Mouse (Mus musculus) heart, embryonic 13.5 days (tissue): Measurements from ENCODE around the gene Lhx9. TPM values are rescaled to one million over a fixed set of nuclear protein-coding genes. Genes with fewer than 3 reads are reported as not detected.
A peak's percentile ranks its signal among the peaks of the same experiment; 100 is the strongest.
"Not testable (repeated sequence)": the region's sequence is repeated elsewhere in the genome, so short reads cannot be mapped to it uniquely, and the experiment has no call there.

Experiments used
- ATAC-seq: fragments of 200-750 bp; cut with Nextera tagmentation; 2 replicates; pipeline ENCODE4 v1.8.0; 2017; ENCODE audit warnings: moderate TSS enrichment; ENCODE audit not compliant: insufficient number of reproducible peaks, low FRiP score, low TSS enrichment; ENCODE audit errors: extremely low read depth
- H3K27ac ChIP-seq: fragments of 300-500 bp; sonication (generic); replicated peaks from 2 replicates; pipeline ENCODE4 v1.5.1; 2015; ENCODE audit warnings: moderate library complexity, mild to moderate bottlenecking, inconsistent platforms
- H3K27me3 ChIP-seq: fragments of 300-500 bp; sonication (generic); replicated peaks from 2 replicates; pipeline ENCODE4 v1.6.1; 2015; ENCODE audit warnings: mild to moderate bottlenecking, inconsistent platforms
- H3K36me3 ChIP-seq: fragments of 300-500 bp; sonication (generic); 2 replicates; pipeline ENCODE4 v1.6.1; 2015; ENCODE audit warnings: mild to moderate bottlenecking, inconsistent platforms
- H3K4me1 ChIP-seq: fragments of 300-500 bp; sonication (generic); 2 replicates; pipeline ENCODE4 v1.6.1; 2015; ENCODE audit warnings: inconsistent platforms
- H3K4me2 ChIP-seq: fragments of 300-500 bp; sonication (generic); 2 replicates; pipeline ENCODE4 v1.6.1; 2015; ENCODE audit warnings: inconsistent platforms, mild to moderate bottlenecking, moderate library complexity
- H3K4me3 ChIP-seq: fragments of 300-500 bp; sonication (generic); 2 replicates; pipeline ENCODE4 v1.5.1; 2015; ENCODE audit warnings: moderate library complexity, mild to moderate bottlenecking, inconsistent platforms
- H3K9ac ChIP-seq: fragments of 300-500 bp; sonication (generic); 2 replicates; pipeline ENCODE4 v1.6.1; 2015; ENCODE audit warnings: inconsistent platforms, mild to moderate bottlenecking, moderate library complexity
- H3K9me3 ChIP-seq: fragments of 300-500 bp; sonication (generic); 2 replicates; pipeline ENCODE4 v1.6.1; 2016; ENCODE audit warnings: inconsistent platforms
- WGBS: fragments of 180-500 bp; shearing (Covaris S2); methylation state at CpG from one replicate; pipeline ENCODE4 v1.1.7; 2015; ENCODE audit warnings: mixed read lengths; 5-methylcytosine and 5-hydroxymethylcytosine counted together
- polyA plus RNA-seq: library from polyadenylated mRNA; unstranded; fragments of >200 nt; fragmentation: Nextera tagmentation; extraction: Ambion mirVana; gene quantifications from 2 replicates; pipeline ENCODE4 v1.2.1, GENCODE M21; 2015

Gene Lhx9
- polyA plus RNA-seq, result 0.48 TPM in 2 replicates

DNA sequence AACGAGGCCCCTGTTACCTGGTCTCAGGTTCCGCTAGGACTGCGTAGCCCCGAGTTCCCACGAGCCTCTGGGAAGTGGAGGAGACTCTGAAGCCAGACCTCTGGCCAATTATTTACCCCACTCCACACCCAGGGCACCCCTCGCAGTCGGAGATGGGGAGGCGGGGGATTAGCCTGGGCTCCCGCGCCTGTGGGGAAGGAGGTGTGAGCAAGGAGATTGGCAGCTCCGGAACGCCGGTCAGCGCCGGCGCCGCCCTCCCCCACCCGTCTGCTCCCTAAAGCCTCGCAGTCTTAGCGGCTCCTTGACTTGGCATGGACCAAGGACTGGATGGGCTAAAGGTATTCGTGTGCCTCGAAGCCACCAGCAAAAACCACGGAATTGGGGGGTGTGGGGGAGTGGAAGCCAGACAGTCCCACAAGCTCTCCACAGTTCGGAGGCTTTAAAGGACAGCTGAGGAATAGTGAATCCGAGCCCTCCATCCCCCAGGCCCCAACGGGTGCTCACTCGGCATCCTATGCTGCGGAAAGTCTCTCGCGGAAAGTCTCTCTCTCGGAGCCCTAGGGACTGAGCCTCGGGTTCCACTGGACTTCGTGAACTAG lies at the start of gene Lhx9:
TSS of gene Lhx9 (minus strand) at position 67 of the 599 bp plus-strand sequence.
- 1% methylated on average over 33 of the region's 33 CpGs for WGBS
- peaks cover 76% of the 10 kb centered on the region for H3K27me3 ChIP-seq
- H3K4me3 ChIP-seq, result peak within 1 kb of the TSS; percentile 54
- peak within 1 kb of the TSS; percentile 58; the same call in 1 of the 2 replicates for H3K9ac ChIP-seq
- peaks cover 27% of the 10 kb centered on the region for H3K4me1 ChIP-seq
- H3K27ac ChIP-seq, result no peak within 1 kb of the TSS
- peaks cover 14% of the 10 kb centered on the region for H3K36me3 ChIP-seq
- H3K4me2 ChIP-seq, result peak within 1 kb of the TSS; percentile 85
- no peaks in the 10 kb centered on the region for H3K9me3 ChIP-seq
- ATAC-seq, result no peak

DNA sequence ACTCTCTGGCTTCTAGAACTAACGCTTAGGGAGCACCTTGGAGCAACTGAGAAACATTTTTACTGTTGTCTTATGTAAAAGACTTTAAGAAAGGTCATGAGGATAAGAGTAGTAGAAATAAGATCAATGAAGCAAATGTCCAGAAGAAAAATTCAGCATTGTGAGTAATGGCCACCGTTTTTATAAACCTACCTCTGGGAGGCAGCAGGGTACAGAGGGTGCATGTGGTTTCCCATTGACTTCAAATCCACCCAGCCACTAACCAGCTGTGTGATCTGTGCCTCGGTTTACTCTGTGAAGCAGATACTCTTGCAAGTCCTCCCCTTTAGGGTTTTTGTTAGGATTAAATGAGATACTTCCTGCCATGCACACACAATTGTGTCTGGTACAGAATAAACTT lies 47.7 kb upstream of the Lhx9 start:
- Histone ChIP-seq H3K4me2 (no peak overlapping the region), H3K27ac (no peak overlapping the region), H3K9ac (no peak overlapping the region), H3K4me3 (no peak overlapping the region), H3K9me3 (peaks cover under 1% of the 10 kb centered on the region; the same call in 1 of the 2 replicates), H3K27me3 (no peaks in the 10 kb centered on the region), H3K4me1 (no peaks in the 10 kb centered on the region), H3K36me3 (no peaks in the 10 kb centered on the region)
- no peak for ATAC-seq
- 69% methylated on average over 3 of the region's 3 CpGs for WGBS

DNA sequence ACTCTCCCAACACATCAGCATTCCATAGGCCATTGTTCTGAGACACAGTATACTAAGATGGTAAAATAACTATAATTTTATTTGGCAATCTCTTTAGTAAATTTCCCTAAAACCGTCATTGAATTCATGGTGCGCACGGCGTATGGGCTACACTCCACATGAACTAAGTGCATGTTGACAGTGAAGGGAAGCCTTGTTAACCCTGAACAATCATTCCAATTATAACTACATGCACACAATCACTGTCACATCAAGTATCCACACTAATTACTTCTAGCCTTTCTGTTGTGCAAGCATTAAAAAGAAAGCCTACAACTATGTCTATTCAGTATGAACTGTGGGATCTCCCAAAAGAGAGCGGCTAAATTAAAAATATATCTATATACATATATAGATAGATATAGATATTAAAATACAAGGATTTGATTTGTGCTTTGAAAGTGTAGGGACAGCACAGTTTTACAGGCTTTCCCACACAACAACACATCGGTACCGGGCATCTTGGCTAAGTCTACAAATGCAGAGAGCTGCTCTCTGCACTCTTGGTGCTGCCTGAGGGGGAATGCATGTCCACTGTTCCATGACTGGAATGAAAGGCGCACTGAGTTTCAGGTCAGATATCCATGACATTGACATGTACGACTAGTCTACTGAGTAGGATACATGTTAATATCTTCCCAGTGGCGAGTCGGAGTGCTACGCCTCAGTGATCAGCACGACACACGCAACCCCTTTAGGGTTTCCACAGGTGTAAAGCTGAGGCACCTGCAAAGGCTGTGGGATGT lies 29.3 kb upstream of the Lhx9 start:
- Histone ChIP-seq H3K27me3 (no peaks in the 10 kb centered on the region), H3K36me3 (no peaks in the 10 kb centered on the region), H3K27ac (no peak overlapping the region), H3K4me2 (no peak overlapping the region), H3K9me3 (no peaks in the 10 kb centered on the region), H3K4me1 (no peaks in the 10 kb centered on the region), H3K4me3 (no peak overlapping the region), H3K9ac (no peak overlapping the region)
- ATAC-seq, result no peak
- 91% methylated on average over 14 of the region's 14 CpGs for WGBS

DNA sequence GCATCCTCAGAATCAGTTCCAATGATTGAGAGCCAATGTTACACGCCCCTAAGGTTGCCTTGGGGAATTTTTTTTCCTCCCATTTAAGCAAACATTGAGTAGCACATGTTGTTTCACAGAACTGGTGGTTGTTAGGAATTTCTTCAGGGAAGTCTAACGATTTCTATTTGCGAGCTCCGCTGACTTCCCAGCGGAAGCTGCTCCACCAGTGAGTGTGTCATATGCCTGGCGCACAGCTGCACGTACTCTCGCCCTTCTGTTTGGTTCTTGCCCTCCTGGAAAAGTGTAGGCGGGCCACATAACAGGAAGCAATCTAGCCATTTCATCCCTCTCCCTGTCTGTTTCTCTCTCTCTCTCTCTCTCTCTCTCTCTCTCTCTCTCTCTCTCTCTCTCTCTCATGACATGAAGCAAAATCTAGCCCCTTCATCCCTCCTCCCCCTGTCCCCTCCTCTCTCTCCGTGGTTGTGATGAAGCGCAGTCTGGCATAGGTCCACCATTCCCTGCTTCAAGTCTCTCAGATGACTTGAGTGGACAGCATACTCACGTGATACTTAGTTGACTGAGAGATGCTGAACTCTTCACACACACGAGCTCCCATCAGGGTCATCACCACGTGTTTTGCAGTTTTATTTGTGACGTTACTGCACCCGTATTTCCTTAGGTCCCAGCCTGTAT lies 28.1 kb upstream of the Lhx9 start:
- WGBS, result 70% methylated on average over 16 of the region's 16 CpGs
- Histone ChIP-seq H3K27ac (no peak overlapping the region), H3K27me3 (no peaks in the 10 kb centered on the region), H3K9ac (no peak overlapping the region), H3K4me1 (no peaks in the 10 kb centered on the region), H3K36me3 (no peaks in the 10 kb centered on the region), H3K4me2 (no peak overlapping the region), H3K9me3 (no peaks in the 10 kb centered on the region), H3K4me3 (no peak overlapping the region)
- no peak for ATAC-seq

DNA sequence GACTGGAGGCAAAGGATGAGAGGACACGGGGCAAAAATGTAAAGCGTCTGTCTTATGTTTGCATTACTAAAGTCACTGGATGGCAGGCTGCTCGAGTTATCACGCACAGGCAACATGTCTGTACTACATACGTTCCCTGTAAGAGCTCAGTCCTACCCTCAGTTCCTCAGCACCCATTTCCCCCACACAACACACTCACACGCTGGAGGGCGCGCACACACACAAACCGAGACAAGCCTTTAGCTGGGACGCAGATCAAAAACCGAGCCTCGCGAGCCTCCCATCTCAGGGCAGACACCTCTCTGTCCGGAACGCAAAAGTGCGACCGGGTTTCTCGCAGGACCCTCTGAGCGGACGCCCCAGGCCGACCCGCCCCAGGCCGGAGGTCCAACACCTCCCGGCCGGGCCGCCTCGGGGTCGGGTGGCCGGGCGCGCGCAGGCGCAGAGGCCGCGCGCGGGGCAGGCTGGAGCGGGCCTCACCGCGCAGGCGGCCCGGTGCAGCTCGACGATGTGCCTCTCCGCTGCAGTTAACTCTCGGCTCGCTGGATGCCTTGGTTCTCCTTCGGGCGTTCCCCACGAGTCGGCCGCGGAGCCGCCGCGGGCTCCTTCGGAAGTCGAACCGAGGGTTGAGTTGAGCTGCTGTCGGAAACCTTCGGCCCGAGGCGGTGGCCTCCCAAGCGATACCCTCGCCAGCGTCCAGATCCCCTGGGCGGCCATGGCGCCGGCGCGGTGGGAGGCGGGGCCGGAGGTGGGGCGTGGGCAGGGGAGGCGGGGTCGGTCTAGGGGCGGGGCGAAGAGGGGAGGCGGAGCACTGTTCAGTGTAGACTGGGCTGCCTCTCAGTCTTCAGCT lies 7.9 kb upstream of the Lhx9 start, which contains the start of gene 2310009B15Rik:
TSS of gene 2310009B15Rik (minus strand) at position 752 of the 850 bp plus-strand sequence.
- not testable (repeated sequence) for H3K36me3 ChIP-seq, H3K9me3 ChIP-seq, H3K4me1 ChIP-seq, H3K27me3 ChIP-seq
- under 1% methylated on average over 36 of the region's 79 CpGs for WGBS
- Histone ChIP-seq H3K9ac (peak within 1 kb of the TSS; percentile 79), H3K4me3 (peak within 1 kb of the TSS; percentile 56), H3K27ac (peak within 1 kb of the TSS; percentile 82), H3K4me2 (peak within 1 kb of the TSS; percentile 49)
- ATAC-seq, result peak; percentile 98

DNA sequence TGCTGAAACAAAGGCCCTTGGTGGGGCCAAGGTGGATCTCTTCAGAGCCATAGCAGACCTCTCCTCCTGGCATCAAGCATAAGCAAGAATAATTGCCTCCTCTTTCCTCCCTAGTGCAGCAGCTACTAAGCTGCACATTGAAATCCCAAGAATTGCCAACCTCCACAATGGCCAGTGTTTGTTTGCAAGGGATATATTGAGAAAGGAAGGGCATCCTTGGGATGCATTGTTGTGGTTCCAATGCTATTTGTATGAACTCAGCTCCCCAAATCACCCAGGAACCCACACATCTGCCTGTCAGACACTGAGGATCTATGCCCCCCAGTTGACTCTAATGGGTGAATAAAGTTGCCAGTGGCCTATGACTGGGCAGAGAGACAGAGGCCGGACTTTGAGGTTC lies 2.4 kb upstream of the Lhx9 start:
- Histone ChIP-seq H3K4me1 (peaks cover 28% of the 10 kb centered on the region), H3K27ac (no peak overlapping the region), H3K9ac (no peak overlapping the region), H3K9me3 (no peaks in the 10 kb centered on the region), H3K36me3 (peaks cover 14% of the 10 kb centered on the region), H3K4me2 (no peak overlapping the region), H3K4me3 (no peak overlapping the region), H3K27me3 (peaks cover 54% of the 10 kb centered on the region)
- ATAC-seq, result no peak
- 70% methylated on average over 1 of the region's 1 CpGs for WGBS

DNA sequence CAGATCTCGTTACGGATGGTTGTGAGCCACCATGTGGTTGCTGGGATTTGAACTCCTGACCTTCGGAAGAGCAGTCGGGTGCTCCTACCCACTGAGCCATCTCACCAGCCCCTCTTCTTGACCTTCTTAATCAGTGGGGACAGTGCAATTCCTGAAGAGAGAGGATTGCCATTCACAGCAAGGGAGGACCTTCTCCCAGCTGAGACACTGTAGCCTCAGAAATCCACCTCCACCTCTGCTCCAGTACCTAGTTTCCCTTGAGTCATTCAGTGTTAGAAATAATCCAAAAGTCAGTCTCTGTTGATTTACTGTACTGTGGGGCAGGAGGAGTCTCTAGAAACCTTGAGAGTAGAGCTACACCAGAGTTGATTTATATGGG lies 1.8 kb upstream of the Lhx9 start:
- 18% methylated on average over 2 of the region's 4 CpGs for WGBS
- H3K4me3 ChIP-seq, result no peak overlapping the region

DNA sequence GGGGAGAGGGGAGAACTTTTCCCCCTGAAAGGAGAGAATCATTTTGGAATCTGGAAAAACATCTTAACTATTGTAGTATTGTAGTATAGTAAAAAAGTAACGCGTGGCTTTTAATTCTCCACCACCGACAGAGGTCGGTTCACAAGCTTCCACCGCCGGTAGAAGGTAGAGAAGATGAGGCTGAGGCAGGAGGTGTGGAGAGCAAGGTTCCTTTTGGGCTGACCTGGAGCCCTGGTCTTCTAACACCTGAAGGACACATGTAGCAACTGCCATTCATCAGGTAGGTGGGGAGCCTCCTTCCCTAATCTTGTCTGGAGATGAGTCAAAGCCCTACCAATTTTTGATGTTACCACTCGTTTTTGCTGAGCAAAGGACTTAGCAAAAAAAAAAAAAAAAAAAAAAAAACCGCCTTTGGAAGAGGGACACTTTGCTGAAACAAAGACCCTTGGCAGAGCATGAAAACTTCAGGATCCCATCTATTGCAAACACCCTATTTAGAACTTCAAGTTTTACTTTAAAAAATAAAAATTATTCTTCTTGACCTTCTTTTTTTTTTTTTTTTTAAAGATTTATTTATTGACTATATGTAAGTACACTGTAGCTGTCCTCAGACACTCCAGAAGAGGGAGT lies 1.3 kb upstream of the Lhx9 start:
- H3K36me3 ChIP-seq, result peaks cover 14% of the 10 kb centered on the region
- WGBS, result 11% methylated on average over 8 of the region's 8 CpGs
- no peak overlapping the region for H3K4me2 ChIP-seq
- no peak for ATAC-seq
- no peak overlapping the region for H3K9ac ChIP-seq
- H3K4me3 ChIP-seq, result no peak overlapping the region; the same call in 1 of the 2 replicates
- no peak overlapping the region for H3K27ac ChIP-seq
- H3K4me1 ChIP-seq, result peaks cover 21% of the 10 kb centered on the region
- no peaks in the 10 kb centered on the region for H3K9me3 ChIP-seq
- H3K27me3 ChIP-seq, result peaks cover 66% of the 10 kb centered on the region

More for the DNA sequence above, 1.8 kb upstream of the Lhx9 start:
- Histone ChIP-seq H3K4me2 (no peak overlapping the region), H3K27me3 (peaks cover 61% of the 10 kb centered on the region), H3K9me3 (no peaks in the 10 kb centered on the region), H3K27ac (no peak overlapping the region), H3K4me1 (peaks cover 24% of the 10 kb centered on the region), H3K36me3 (peaks cover 14% of the 10 kb centered on the region), H3K9ac (no peak overlapping the region)
- no peak for ATAC-seq

DNA sequence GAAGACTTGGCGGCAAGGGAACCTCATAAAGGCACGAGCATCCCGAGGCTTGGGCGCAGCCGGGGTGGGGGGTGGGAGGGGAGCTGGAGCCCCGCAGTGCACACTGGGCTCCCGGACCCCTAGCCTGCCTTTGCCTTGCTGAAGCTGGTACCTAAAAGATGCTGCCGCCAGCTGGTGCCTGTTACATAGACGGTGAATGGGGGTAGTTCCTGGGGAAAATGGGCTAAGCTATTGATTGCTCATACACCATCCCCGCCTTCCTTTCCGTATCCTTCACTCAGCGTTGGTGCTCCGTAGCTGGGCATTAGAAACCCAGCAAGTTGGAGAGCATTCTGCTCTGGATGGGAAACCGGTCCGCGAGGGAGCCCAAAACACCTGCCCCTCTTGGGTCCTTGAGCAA lies 351 bp downstream of the Lhx9 start:
- Histone ChIP-seq H3K4me1 (peaks cover 33% of the 10 kb centered on the region), H3K9ac (0 out of 2 replicates have a peak overlapping the region, but pooled peaks have one; percentile 58), H3K27ac (no peak overlapping the region), H3K4me2 (peak overlapping the region; percentile 85), H3K27me3 (peaks cover 82% of the 10 kb centered on the region), H3K9me3 (no peaks in the 10 kb centered on the region), H3K36me3 (peaks cover 14% of the 10 kb centered on the region), H3K4me3 (peak overlapping the region; percentile 54)
- no peak for ATAC-seq
- WGBS, result 2% methylated on average over 16 of the region's 16 CpGs

DNA sequence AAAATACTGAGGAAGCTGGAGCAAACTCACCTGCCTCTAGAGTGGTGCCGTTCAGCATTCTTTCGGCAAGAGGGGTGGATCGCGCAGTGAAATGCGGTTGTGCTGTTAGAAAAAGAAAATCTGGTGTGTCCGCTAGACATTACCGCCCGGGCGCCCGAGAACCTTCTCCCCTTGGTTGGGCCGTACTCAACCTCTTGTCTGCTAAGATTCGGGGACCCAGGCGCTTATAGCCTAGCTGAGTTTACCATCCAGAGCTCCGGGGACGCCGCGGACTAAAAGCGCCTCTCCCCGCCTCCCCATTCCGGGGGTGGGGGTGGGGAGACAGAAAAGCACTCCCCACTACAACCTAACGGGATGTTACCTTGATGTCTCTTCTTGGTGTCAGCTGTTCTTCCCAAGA lies 1.2 kb downstream of the Lhx9 start:
- peaks cover 35% of the 10 kb centered on the region for H3K4me1 ChIP-seq
- H3K27me3 ChIP-seq, result peaks cover 91% of the 10 kb centered on the region
- H3K4me2 ChIP-seq, result peak overlapping the region; percentile 65
- peak overlapping the region; percentile 44 for H3K4me3 ChIP-seq
- peaks cover 11% of the 10 kb centered on the region for H3K36me3 ChIP-seq
- no peak overlapping the region for H3K9ac ChIP-seq
- WGBS, result under 1% methylated on average over 21 of the region's 21 CpGs
- no peaks in the 10 kb centered on the region for H3K9me3 ChIP-seq
- H3K27ac ChIP-seq, result no peak overlapping the region
- no peak for ATAC-seq
